Mouse (Mus musculus): ENCODE measurements around the gene Pdgfa.

Gene Pdgfa

GRCm38 (mm10) chr5:138953986-138954385, 43.2 kb downstream of the Pdgfa start:
- no peak for DNase-seq (ENCODE audit: low spot score)

- DNase-seq (ENCODE audit: low spot score): peak; percentile 50
Observed at GRCm38 (mm10) chr5:138952969-138953368, 44.2 kb downstream of the Pdgfa start.

GRCm38 (mm10) chr5:138951305-138951704, 45.9 kb downstream of the Pdgfa start:
- no peak for DNase-seq (ENCODE audit: low spot score)

GRCm38 (mm10) chr5:138949165-138949564, 48.0 kb downstream of the Pdgfa start:
- no peak for DNase-seq (ENCODE audit: low spot score)

- peak; percentile 42 for DNase-seq (ENCODE audit: low spot score)
Observed at GRCm38 (mm10) chr5:138948031-138948980, 48.9 kb downstream of the Pdgfa start.

- DNase-seq (ENCODE audit: low spot score): no peak
Observed at GRCm38 (mm10) chr5:138947487-138947886, 49.7 kb downstream of the Pdgfa start.

- DNase-seq (ENCODE audit: low spot score): no peak
Observed at GRCm38 (mm10) chr5:138946931-138947330, 50.2 kb downstream of the Pdgfa start.

- no peak for DNase-seq (ENCODE audit: low spot score)
Observed at GRCm38 (mm10) chr5:138945011-138945410, 52.2 kb downstream of the Pdgfa start.

GRCm38 (mm10) chr5:138944551-138944950, 52.6 kb downstream of the Pdgfa start:
- DNase-seq (ENCODE audit: low spot score): no peak

- no peak for DNase-seq (ENCODE audit: low spot score)
Observed at GRCm38 (mm10) chr5:138941842-138942241, 55.3 kb downstream of the Pdgfa start.

GRCm38 (mm10) chr5:138940576-138940975, 56.6 kb downstream of the Pdgfa start:
- DNase-seq (ENCODE audit: low spot score): no peak

GRCm38 (mm10) chr5:138938572-138939163, 58.5 kb downstream of the Pdgfa start:
- no peak for DNase-seq (ENCODE audit: low spot score)

GRCm38 (mm10) chr5:138936399-138937089, 60.6 kb downstream of the Pdgfa start:
- DNase-seq (ENCODE audit: low spot score): no peak

- peak; percentile 9 for DNase-seq (ENCODE audit: low spot score)
Observed at GRCm38 (mm10) chr5:138934540-138934939, 62.6 kb downstream of the Pdgfa start.

- DNase-seq (ENCODE audit: low spot score): no peak
Observed at GRCm38 (mm10) chr5:138932460-138933432, 64.4 kb downstream of the Pdgfa start.

GRCm38 (mm10) chr5:138931836-138932235, 65.3 kb downstream of the Pdgfa start:
- DNase-seq (ENCODE audit: low spot score): no peak

GRCm38 (mm10) chr5:138929879-138930507, 67.2 kb downstream of the Pdgfa start:
- no peak for DNase-seq (ENCODE audit: low spot score)

All from lung, postnatal 25 days (tissue).